Mouse (Mus musculus): ENCODE measurements around the gene Sox30. TPM values are rescaled to one million over a fixed set of nuclear protein-coding genes. Genes with fewer than 3 reads are reported as not detected.

Sox30 gene
- polyA plus RNA-seq, 1 experiment, result not detected

DNA sequence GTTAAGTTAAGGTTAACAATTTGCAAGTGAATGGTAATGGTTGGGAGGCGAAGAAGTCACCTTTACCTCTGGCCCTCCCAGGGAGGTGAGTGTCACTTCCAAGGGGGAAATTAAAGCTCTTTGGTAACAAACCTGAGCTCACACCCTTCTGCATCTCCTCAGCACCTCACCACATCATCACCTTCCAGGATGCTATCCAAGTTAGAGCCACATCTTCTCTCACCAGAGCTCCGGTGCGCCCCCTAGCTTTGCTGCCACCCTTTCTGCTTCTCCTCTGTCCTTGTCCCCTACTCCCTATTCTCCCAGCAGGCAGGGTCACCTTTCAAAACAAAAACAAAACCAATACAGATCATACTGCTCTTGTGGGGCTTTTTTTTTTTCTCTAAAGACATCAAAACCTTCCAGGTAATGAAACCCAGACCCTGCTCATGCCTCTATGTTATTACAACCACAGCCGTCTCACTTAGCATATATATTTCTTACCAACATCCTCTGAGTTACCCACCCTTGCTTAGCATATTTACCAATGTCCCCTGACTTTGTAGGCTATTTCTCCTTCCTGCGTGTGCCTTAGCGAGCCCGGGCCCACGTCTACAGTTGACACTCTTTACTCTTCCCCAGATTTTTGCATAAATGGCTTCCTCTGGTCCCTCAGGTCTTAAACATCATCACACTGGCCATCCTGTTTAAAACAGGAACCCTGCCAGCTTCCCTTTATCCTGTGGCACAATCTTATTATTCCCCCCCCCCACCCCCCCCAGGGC is 80.0 kb downstream of the Sox30 start:
- no peak for TF ChIP-seq GATA1 (IDR thresholded peaks at IDR 0.05; ENCODE audit: low read length)

DNA sequence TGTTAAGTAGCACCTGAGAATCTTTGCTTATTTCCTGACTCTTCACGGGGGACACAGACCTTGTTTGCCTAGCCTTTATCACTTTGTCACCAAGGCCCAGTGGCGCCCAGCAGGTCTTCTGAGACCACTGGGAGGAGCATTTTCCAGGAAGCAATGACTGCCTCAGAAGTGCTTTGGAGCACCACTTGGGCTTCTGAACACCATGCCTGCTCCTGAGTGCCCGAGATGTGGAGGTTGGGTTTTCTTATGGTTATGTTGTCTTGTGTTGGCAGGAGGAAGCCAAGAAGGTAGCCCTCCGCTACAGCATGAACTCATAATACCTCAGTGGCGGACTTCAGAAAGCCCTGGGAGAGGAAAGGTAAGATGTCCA is 80.5 kb downstream of the Sox30 start:
- TF ChIP-seq GATA1 (IDR thresholded peaks at IDR 0.05; ENCODE audit: low read length), result no peak

DNA sequence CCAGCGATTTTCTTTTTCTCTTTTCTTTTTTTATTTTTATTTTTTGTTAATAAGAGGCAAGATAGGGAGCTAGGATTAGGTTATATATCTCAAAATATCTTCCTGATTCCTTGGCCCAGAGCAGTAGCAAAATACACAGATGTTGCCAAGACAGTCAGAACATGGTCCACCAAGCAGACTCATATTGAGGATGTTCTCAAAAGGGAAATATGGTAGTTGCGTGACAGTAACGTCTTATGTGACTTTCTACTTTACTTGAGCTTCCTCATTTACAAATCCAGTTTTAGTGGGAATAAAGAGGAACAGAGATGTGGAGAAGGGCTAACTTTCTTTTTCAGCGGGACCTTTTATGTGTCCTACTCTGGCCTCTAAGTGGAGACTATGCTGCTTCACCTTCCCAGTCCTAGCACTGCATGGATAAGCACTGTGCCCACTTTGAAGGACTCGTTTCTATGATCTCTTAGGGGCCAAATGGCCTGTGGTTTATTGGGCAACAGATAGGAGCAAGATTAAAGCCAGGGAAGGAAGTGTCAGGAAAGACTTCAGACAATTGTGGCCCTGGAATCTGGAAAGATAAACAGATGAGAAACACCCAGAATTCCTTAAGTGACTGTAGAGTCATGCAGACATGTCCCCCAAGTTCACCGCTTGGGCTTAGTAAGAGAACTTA is 81.8 kb downstream of the Sox30 start:
- no peak for TF ChIP-seq GATA1 (IDR thresholded peaks at IDR 0.05; ENCODE audit: low read length)

DNA sequence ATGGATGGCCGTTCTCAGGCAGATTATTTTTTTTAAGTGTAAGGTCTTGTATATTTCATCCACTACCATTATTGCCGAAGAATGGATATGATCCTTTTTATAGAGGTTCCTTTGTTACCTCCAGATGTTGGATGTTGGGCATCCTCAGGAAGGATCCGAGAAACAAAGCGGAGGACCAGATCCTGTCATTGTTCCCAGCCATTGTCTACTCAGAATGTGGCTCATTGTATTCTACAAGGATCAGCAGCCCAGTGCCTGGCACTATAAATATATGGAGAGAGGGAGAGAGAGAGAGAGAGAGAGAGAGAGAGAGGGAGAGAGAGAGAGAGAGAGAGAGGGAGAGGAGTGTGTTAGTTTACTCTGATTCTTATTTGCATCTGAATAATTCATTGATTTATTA is 82.5 kb downstream of the Sox30 start:
- TF ChIP-seq GATA1 (IDR thresholded peaks at IDR 0.05; ENCODE audit: low read length), result no peak

DNA sequence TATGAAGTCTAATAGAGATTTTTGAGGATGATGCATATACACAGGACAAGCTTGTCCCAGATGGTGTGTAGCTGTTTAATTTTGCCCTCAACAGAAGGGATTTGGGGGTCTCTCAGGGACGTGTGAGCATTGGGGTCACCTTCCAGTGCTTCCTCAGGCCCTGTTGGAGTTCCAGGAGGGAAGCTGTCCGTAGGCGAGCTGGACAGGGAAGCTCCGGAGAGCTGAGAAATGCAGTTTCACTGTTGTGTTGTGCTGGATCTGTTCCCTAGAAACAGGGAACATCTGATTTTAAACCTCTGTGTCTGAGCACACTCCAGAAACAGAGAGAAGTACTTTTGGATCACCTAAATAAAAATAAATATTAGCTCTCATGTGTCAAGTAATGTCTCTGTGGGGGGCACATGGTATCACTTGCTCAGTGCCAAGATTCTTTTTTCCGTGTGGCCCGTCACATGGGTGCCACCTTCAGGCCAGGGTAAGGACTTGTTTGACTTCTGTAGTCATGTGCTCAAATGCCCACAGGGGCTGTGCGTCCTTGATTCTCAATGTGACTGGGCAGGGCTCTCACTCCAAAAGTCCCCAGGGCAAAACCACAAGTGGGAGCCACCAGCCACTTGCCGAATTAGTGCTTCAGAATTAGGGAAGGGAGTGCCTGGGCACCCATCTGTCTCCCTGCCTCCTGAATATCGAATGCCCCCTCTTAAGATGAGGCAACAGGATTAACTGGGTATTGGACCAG is 83.1 kb downstream of the Sox30 start:
- TF ChIP-seq GATA1 (IDR thresholded peaks at IDR 0.05; ENCODE audit: low read length), result no peak

DNA sequence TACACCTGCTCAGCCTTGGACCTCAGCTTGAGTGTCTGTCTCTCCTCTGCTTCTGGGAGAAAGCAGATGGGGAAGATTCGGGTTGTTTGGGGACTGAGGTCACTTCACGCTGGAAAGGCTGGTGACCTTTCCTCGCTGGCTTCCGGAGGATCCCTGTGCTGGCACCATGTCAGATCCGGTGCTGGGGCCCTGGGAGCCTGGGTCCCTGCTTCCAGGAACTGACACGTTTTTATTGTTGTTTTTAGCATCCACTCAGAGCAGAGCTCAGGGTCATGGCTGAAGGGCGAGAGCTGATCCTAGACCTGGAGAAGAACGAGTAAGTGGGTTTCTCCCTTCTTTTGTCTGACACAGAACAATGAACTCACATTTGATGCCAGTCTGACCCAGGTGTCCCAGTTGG is 84.7 kb downstream of the Sox30 start:
- TF ChIP-seq GATA1 (IDR thresholded peaks at IDR 0.05; ENCODE audit: low read length), result no peak

DNA sequence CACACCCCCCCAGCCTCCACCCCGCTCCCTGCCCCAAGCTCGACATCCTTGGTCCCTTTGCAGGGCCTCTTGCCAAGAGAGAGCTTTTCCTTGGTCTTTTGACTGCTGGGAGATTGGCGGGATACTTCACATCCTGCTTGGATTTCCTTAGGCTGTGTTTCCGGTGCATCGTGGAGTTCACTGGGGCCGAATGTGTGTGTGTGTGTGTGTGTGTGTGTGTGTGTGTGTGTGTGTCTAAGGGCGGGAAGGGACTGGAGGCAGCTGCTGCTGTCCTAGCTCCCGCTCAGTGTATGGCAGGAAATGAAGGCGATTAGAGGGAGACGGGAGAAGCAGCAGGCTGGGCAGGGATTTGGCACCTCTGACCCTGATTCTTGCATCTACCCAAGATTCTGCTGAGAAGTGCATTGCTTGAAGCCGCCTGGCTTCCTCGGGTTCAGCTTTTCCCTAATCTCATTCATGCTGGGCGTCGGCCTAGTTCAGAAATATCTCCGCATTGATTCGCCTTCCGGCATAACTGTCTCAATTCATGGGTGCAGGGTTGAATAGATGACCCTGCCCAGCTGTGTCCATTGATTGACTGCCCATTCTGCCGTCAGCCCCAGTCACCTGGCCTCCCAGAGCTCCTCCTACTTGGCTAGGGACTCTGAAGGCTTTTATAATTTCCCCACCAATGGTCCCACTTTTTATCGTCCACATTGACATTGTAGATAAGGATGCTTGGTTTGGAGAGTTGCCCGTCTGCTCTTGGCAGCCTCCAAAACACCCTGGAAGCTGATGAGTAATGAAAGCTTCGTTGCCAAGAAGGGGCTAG is 85.3 kb downstream of the Sox30 start:
- no peak for TF ChIP-seq GATA1 (IDR thresholded peaks at IDR 0.05; ENCODE audit: low read length)

Other genes with a start within 250 kb of the Sox30 start
- 79.1 and 96.4 TPM in 2 replicates for gene Clint1, start 128.3 kb upstream of the Sox30 start, polyA plus RNA-seq (2012)
- 39.2 and 45.9 TPM in 2 replicates for gene Lsm11, start 35.4 kb upstream of the Sox30 start, polyA plus RNA-seq (2012)
- gene Thg1l, start 24.8 kb upstream of the Sox30 start, polyA plus RNA-seq (2012), result 4.5 and 8.5 TPM in 2 replicates
- 0.24 TPM in 1 of 2 replicates, not detected in the other for gene Gm12166, start 72.0 kb downstream of the Sox30 start, polyA plus RNA-seq (2012)
- not detected in 2 replicates for gene Adam19, start 75.7 kb downstream of the Sox30 start, polyA plus RNA-seq (2012)
- gene Nipal4, start 186.2 kb downstream of the Sox30 start, polyA plus RNA-seq (2012), result not detected in 2 replicates

Measured in G1E-ER4 (cell line).